Mouse (Mus musculus) inflammation-experienced regulatory T-cells, adult 6 months (primary cell): ENCODE measurements around the gene Polr2f. TPM values are rescaled to one million over a fixed set of nuclear protein-coding genes. Genes with fewer than 3 reads are reported as not detected.

Source experiments
- ATAC-seq: one replicate; pipeline ENCODE4 v1.8.0; 2017
- polyA plus RNA-seq, 3 experiments: library from polyadenylated mRNA; unstranded; fragments of 100-300 nt; shearing (Covaris generic); gene quantifications; one replicate each; pipeline ENCODE4 v1.2.1; 2017

The Polr2f gene
- polyA plus RNA-seq, 3 experiments from 2014 or later, result 109 to 122 (median 116) TPM

- ATAC-seq, result no peak
Measured at GRCm38 (mm10) chr15:79162822-79163221, 22.0 kb downstream of the Polr2f start.

GRCm38 (mm10) chr15:79164251-79164650, 23.4 kb downstream of the Polr2f start:
- no peak for ATAC-seq

DNA sequence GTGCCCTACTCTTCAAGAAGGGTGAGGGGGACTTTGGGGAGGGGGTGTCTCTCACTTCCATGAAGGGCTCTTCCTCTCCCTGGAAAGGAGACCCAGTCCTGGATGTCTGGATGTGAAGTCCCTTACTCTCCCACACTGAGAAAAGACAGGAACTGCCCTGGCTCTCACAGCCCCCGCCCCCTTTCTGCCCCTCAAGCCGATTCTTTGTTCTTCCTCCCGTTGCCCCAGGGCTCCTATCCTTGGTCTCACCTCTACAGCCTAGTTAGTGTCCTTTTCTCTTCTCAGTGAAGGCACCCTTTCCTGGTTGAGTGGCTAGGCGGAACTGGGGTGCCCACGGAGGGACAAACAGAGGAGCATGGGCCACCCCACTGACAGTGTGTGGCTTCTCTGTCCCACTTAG, 24.3 kb downstream of the Polr2f start, which contains the start of gene Sox10:
Gene Sox10 (minus strand): TSS at position 101 of the 400 bp plus-strand sequence.
- no peak for ATAC-seq

DNA sequence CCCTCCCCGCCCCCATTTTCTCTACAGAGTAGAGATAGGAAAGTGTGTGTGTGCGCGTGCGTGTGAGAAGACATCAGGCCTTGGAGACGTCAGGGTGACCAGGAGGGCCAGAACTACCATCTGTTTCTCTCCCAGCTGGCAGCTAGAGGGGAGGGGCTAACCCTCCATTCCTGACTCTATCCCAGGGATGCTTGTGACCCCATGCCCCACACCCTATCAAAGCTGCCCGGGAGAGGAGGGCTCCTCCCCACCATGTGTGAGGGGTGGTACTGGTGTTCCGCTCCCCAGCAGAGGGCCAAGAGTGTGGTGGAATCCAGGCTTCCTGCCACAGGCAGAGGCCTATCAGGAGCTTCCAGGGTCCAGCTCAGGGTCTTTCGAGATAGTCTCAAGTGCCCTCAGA, 25.9 kb downstream of the Polr2f start:
- ATAC-seq, result no peak

GRCm38 (mm10) chr15:79176905-79177304, 36.1 kb downstream of the Polr2f start:
- no peak for ATAC-seq

GRCm38 (mm10) chr15:79185213-79185612, 44.4 kb downstream of the Polr2f start:
- ATAC-seq, result no peak

DNA sequence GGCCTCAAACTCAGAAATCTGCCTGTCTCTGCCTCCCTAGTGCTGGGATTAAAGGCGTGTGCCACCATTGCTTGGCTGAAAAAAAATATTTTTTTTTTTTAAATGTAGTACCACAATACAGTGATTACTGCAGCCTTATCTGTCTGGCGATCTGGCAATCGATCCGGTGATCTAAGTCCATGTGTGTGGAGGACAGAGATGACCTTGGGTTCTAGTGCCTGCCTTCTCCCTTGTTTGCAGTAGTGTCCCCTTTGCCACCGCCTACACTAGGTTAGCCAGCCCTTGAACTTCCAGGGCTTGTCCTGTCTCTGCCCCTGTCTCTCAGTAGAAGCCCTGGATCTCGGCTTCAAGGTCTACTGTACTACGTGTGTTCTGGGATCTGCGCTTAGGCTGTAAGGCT, 47.0 kb downstream of the Polr2f start:
- no peak for ATAC-seq

DNA sequence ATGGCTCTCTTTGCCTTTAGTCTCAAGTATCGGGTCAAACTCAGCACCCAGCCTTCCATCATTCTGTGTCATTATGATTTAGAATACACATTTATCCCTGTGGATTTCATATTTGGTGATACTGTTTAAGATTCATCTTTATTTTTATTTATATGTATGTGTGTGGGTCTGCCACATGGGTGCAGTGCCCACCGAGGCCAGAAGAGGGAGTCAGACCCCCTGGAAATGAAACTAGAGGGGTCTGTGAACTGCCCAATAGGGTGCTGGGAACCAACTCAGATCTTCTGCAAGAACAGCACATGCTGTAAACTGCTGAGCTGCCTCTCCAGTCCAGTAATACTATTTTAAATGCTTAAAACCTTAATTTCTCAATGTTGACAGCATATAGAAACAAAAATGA, 50.6 kb downstream of the Polr2f start:
- no peak for ATAC-seq

DNA sequence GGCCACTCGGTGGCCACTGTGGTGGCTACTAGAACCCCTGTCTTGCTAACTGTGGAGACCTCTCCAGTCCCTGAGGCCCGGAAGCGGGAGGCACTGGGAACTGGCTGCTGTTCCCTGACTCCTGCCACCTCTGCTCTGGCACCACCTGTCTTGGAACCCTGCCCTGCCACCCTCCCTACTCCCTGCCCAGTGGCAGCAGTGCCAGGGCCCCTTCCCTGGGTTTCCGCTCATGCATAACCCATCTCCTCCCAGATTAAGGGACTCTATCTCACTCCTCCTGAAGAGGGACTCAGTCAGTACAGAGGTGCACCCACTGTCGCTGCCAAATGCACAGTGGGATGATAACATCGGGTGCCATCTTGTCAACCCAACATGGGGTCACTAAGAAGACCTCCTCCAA, 51.6 kb downstream of the Polr2f start:
- ATAC-seq, result no peak

DNA sequence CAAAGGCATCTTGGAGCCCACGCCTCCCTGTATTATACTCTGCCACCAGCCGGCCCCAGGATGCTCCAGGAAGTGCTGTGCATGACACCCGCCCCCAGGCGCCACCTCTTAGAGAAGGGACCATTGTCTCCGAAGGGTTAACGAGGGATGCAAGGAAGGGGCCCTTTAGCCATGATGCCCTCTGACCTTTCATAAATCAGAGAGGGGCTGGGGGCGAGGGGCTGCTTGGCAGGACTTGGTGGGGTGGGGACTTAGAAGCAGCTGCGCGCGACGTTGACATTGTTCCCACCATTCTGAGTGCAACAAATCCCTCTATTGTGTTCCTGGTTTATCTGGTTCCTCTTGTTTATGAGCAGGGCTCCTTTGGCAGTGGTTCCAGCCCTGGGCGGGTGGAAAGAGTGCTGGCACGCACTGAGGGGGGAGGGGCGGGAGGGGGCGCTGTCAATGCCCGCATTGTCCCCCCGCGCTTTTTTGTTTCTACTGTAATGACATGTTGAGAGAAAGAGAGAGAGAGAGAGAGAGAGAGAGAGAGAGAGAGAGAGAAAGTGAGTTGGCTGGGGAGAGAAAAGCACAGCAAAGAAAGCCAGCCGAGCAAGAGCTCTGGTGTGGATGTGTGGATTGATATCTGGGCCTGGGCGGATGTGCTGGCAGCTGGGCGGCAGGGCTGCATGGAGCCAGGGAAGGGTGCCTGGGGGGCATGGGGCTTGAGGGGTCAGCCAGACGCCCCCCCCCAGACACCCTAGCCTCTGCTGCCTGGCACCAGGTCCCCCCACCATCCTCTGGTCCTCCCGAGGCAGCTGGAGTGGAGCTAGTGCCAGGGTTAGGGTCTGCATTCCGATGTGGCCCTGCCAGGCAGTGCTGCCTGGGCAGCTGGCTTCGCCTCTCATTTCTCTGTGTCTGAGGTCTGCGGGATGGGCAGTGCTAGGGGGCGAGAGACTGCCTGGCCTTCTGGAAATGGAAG, 52.4 kb downstream of the Polr2f start:
- ATAC-seq, result no peak

GRCm38 (mm10) chr15:79194048-79194447, 53.2 kb downstream of the Polr2f start:
- no peak for ATAC-seq

DNA sequence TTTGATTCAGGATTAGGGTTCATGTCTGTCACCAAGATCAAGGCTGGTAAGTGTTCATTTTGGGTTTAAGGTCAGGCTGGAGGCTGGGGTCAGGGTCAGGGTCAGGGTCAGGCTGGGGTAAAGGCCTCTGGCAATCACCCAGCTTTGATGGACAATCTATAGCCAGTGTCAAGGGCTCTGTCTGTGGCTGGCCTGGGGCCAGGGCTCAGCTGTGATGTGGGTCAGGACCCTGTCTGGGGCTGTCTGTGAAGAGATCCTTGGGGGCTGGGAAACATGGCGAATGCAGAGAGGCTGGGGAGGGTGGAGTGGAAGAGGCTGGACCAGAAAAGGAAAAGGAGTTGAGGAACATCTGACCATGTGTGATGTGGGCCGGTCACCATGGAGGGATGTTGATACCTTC, 54.1 kb downstream of the Polr2f start:
- no peak for ATAC-seq

GRCm38 (mm10) chr15:79195492-79195891, 54.7 kb downstream of the Polr2f start:
- ATAC-seq, result no peak

- ATAC-seq, result no peak
Measured at GRCm38 (mm10) chr15:79199390-79199976, 58.7 kb downstream of the Polr2f start.

Other genes starting within 250 kb of the Polr2f start
- not detected for gene Gm49510, start 241.3 kb upstream of the Polr2f start, polyA plus RNA-seq
- gene Sh3bp1, start 241.2 kb upstream of the Polr2f start, polyA plus RNA-seq, result 10 to 100 TPM; 49.5 to 72.6 (median 52.6) TPM
- 1 to 10 TPM in 2 of 3 experiments, under 1 TPM in 1; 0.94 to 3.8 (median 3.3) TPM for gene Pdxp, start 227.1 kb upstream of the Polr2f start, polyA plus RNA-seq
- 1,000 to 10,000 TPM in 1 of 3 experiments, 100 to 1,000 TPM in 2; 309 to 2,729 (median 443) TPM for gene Lgals1, start 214.3 kb upstream of the Polr2f start, polyA plus RNA-seq
- 10 to 100 TPM; 38.8 to 53.8 (median 51.1) TPM for gene Nol12, start 206.1 kb upstream of the Polr2f start, polyA plus RNA-seq
- gene Triobp, start 193.3 kb upstream of the Polr2f start, polyA plus RNA-seq, result 10 to 100 TPM; 14.8 to 27.1 (median 20.3) TPM
- gene H1f0, start 112.6 kb upstream of the Polr2f start, polyA plus RNA-seq, result 10 to 100 TPM; 31.0 to 52.3 (median 36.9) TPM
- gene Galr3, start 99.1 kb upstream of the Polr2f start, polyA plus RNA-seq, result not detected
- 10 to 100 TPM in 1 of 3 experiments, 1 to 10 TPM in 2; 5.5 to 10.8 (median 9.2) TPM for gene Ankrd54, start 78.1 kb upstream of the Polr2f start, polyA plus RNA-seq
- 100 to 1,000 TPM; 224 to 286 (median 240) TPM for gene Eif3l, start 65.8 kb upstream of the Polr2f start, polyA plus RNA-seq
- 10 to 100 TPM in 2 of 3 experiments, 1 to 10 TPM in 1; 7.0 to 20.8 (median 13.3) TPM for gene Micall1, start 32.1 kb upstream of the Polr2f start, polyA plus RNA-seq
- gene 1700088E04Rik, start 244 bp downstream of the Polr2f start, polyA plus RNA-seq, result 1 to 10 TPM; 5.4 to 7.1 (median 5.9) TPM
- not detected for gene Sox10, start 24.2 kb downstream of the Polr2f start, polyA plus RNA-seq
- 1 to 10 TPM; 6.6 to 8.4 (median 8.3) TPM for gene Pick1, start 88.2 kb downstream of the Polr2f start, polyA plus RNA-seq
- gene Gm49486, start 88.4 kb downstream of the Polr2f start, polyA plus RNA-seq, result not detected
- gene Slc16a8, start 113.8 kb downstream of the Polr2f start, polyA plus RNA-seq, result not detected
- gene Baiap2l2, start 144.5 kb downstream of the Polr2f start, polyA plus RNA-seq, result 1 to 10 TPM in 1 of 3 experiments, under 1 TPM in 1, not detected in 1; 0.21 to 1.6 TPM
- 10 to 100 TPM; 12.5 to 18.4 (median 15.1) TPM for gene Pla2g6, start 187.4 kb downstream of the Polr2f start, polyA plus RNA-seq
- gene Maff, start 205.6 kb downstream of the Polr2f start, polyA plus RNA-seq, result 1 to 10 TPM in 2 of 3 experiments, under 1 TPM in 1; 0.84 to 5.5 (median 1.5) TPM